Mouse (Mus musculus): Measurements from ENCODE around the gene Mtf2. TPM values are rescaled to one million over a fixed set of nuclear protein-coding genes. Genes with fewer than 3 reads are reported as not detected.
"Not testable (repeated sequence)": the region's sequence is repeated elsewhere in the genome, so short reads cannot be mapped to it uniquely, and the experiment has no call there.

Mtf2 gene
- total RNA-seq, 4 experiments from 2014 or later = 23.7 to 40.4 (median 27.0) TPM

DNA sequence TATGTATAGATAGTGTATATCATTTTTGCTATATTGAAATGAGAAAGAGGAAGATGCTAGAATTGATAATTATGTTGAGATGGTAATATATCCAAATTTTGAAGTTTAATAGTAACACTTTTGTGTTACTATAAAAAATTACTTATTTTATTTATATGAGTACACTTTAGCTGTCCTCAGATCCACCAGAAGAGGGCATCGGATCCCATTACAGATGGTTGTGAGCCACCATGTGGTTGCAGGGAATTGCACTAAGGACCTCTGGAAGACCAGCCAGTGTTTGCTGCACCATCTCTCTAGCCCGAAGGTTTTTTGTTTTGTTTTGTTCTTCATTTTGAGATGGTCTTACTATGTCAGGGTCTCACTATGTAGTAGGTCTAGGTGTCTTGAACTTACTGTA, 20.0 kb downstream of the Mtf2 start:
- DNase-seq = no peak

DNA sequence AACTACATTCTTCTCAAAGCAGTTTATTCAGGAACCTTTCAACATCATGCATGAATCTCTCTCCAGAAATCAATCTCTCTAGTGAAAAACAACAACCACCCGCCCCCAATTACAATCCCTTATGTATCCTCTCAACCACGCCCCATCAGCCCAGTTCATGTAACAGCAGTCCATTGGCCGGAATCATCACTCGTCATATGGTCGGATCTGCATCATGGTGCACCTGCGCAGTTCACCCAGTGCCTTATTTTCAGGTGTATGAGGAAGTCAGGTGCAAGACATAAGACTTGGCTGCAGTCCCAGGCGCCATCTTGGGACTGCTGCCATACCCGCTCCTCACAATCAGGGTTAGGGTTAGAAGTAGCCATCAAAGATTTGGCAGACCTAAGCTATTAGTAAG, 27.3 kb downstream of the Mtf2 start:
- DNase-seq = not testable (repeated sequence)

DNA sequence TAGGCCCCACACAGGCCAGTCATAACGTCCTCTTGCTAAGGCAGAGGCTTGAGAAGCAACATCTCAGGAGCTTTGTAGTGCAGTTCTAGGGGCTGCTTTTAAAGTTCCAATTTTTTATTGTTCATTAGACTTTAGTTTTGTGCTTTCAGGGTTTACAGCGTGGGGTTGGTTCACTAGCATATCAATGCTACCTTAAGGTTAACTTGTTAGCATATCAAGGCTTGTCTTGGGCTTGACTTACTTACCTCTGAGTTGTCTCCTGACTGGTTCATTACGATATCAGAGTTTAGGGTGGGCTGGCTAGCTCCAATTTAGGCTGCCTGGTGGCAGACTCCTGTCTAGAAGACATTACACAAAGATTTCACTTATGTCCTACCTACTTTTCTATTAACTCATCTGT, 32.2 kb downstream of the Mtf2 start:
- no peak for DNase-seq

- peak; percentile 21 for DNase-seq
Measured at GRCm38 (mm10) chr5:108100196-108100595, 34.7 kb downstream of the Mtf2 start.

GRCm38 (mm10) chr5:108104306-108104705, 38.8 kb downstream of the Mtf2 start:
- no peak for DNase-seq

GRCm38 (mm10) chr5:108109346-108109745, 43.9 kb downstream of the Mtf2 start:
- no peak for DNase-seq

DNA sequence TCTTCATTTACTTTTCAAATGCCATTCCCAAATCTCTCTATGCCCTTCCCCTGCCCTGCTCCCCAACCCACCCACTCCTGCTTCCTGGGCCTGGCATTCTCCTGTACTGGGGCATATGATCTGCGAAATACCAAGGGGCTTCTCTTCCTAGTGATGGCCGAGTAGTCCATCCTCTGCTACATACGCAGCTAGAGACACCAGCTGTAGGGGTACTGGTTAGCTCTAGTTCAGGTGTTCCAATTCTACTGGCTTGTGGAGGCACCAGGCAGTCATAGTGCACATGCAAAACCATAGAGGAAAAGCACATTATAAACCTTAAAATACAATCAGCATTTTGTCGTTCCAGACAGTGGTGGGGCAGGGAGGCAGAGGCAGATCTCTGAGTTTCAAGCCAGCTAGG, 52.2 kb downstream of the Mtf2 start:
- DNase-seq = no peak

- DNase-seq = no peak
Measured at GRCm38 (mm10) chr5:108120221-108120900, 54.9 kb downstream of the Mtf2 start.

- DNase-seq = peak; percentile 49
Measured at GRCm38 (mm10) chr5:108131849-108132440, 66.5 kb downstream of the Mtf2 start.

GRCm38 (mm10) chr5:108132441-108133243, 67.2 kb downstream of the Mtf2 start, which contains the start of the genes Tmed5 and Ccdc18:
Gene Tmed5, minus strand, starts transcription at chr5:108132620.
Gene Ccdc18, plus strand, starts transcription at chr5:108132875.
- DNase-seq = peak; percentile 98

DNA sequence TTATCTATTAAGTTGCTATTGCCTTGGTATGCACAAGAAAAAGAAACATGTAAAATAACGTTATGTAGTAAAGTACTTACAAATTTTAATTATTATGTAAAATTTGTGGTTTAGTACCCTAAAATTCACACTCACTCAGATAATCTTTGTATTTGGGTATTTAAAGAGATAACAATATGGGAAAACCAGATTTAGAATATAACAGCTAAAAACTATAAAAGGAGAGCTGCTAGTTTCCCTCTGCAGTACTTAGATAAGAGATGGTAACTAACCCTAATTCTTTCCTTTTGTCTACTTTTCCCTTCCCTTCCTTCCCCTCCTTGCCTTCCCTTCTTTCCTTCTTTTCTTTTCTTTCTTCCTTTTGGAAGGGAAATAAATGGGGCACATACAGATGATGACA, 87.1 kb downstream of the Mtf2 start:
- no peak for DNase-seq

Other genes starting within 250 kb of the Mtf2 start
- gene Ube2d2b, start 235.6 kb upstream of the Mtf2 start, total RNA-seq (2022) = not detected
- 10 to 100 TPM; 66.8 to 73.3 (median 70.4) TPM for gene Evi5, start 190.6 kb upstream of the Mtf2 start, total RNA-seq (2022)
- gene Rpl5, start 165.2 kb upstream of the Mtf2 start, total RNA-seq (2022) = 10 to 100 TPM; 50.4 to 91.3 (median 70.7) TPM
- 1 to 10 TPM; 4.2 to 6.4 (median 5.3) TPM for gene Fam69a, start 78.6 kb upstream of the Mtf2 start, total RNA-seq (2022)
- gene Tmed5, start 66.9 kb downstream of the Mtf2 start, total RNA-seq (2022) = 10 to 100 TPM; 26.8 to 62.4 (median 44.9) TPM
- under 1 TPM; 0.15 to 0.66 (median 0.45) TPM for gene Ccdc18, start 67.2 kb downstream of the Mtf2 start, total RNA-seq (2022)
- 10 to 100 TPM; 30.6 to 33.8 (median 32.7) TPM for gene Dr1, start 203.2 kb downstream of the Mtf2 start, total RNA-seq (2022)
- gene Pigg, start 246.9 kb downstream of the Mtf2 start, total RNA-seq (2022) = 10 to 100 TPM; 13.5 to 18.2 (median 15.5) TPM